Mouse (Mus musculus): ENCODE measurements around the gene 3110018I06Rik. TPM values are rescaled to one million over a fixed set of nuclear protein-coding genes. Genes with fewer than 3 reads are reported as not detected.

Gene 3110018I06Rik
- polyA plus RNA-seq, 1 experiment from 2014 or later = not detected

DNA sequence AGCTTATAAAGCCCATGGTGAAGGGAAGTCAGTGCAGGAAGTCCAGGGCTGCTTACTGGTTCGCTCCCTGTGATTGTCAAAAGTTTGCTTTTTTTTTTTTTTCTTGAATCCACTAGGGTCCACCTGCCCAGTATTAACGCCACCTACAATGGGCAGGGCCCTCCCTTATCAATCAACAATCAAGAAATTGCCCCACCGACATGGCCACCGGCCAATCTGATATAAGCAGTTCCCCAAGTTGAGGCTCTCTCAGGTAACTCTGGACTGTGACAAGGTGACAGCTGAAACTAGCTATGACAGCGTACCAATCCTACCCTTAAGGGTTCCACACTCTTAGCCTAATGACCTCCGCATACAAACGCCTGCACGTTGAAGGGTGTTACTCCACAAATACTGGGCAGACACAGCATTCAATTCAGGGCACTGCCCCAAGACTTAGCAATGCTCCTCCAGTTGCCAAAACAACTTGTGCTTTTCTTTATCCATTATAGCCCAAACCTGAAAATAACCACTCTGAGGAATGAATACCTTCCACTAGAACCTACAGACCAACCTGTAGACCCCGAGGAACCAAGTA, 21.3 kb downstream of the 3110018I06Rik start:
- no peak overlapping the region for H3K9ac ChIP-seq (ENCODE audit: low read depth, low read length)
- H3K27ac ChIP-seq (ENCODE audit: low read length) = no peak overlapping the region
- WGBS = 92% methylated on average over 9 of the region's 9 CpGs
- no peaks in the 10 kb centered on the region for H3K4me1 ChIP-seq (ENCODE audit: control insufficient read depth, insufficient read depth, low read length)
- no peak overlapping the region for H3K4me3 ChIP-seq (ENCODE audit: low read depth, low read length)
- no peak for ATAC-seq
- no peaks in the 10 kb centered on the region for H3K36me3 ChIP-seq (ENCODE audit: control insufficient read depth, insufficient read depth, low read length)
- no peaks in the 10 kb centered on the region for H3K9me3 ChIP-seq (replicated peaks; ENCODE audit: control insufficient read depth, low read length, poor library complexity, severe bottlenecking)
- no peak overlapping the region for H3K4me2 ChIP-seq (ENCODE audit: low read length)
- H3K27me3 ChIP-seq (ENCODE audit: control insufficient read depth, insufficient read depth, low read depth, low read length) = no peaks in the 10 kb centered on the region

DNA sequence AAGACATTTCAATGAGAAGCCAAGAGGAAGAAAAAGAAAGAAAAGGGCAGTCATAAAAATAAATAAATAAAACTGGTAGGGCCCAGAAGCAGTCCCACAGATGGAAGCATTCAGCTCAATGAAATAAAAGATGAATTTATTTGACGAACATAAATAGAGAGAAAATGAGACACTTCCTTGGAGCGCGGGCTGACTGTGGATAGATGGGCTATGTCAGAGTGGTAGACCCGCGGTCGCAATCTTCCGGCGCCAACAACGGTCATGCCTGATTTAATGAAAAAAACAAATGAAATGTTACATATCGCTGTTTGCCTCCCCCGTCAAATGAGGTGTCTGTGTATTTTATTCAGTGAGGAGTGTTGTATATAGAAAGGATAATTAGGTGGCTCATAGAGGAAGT, 22.7 kb downstream of the 3110018I06Rik start:
- WGBS = 89% methylated on average over 11 of the region's 11 CpGs
- H3K27me3 ChIP-seq (ENCODE audit: control insufficient read depth, insufficient read depth, low read depth, low read length) = no peaks in the 10 kb centered on the region

DNA sequence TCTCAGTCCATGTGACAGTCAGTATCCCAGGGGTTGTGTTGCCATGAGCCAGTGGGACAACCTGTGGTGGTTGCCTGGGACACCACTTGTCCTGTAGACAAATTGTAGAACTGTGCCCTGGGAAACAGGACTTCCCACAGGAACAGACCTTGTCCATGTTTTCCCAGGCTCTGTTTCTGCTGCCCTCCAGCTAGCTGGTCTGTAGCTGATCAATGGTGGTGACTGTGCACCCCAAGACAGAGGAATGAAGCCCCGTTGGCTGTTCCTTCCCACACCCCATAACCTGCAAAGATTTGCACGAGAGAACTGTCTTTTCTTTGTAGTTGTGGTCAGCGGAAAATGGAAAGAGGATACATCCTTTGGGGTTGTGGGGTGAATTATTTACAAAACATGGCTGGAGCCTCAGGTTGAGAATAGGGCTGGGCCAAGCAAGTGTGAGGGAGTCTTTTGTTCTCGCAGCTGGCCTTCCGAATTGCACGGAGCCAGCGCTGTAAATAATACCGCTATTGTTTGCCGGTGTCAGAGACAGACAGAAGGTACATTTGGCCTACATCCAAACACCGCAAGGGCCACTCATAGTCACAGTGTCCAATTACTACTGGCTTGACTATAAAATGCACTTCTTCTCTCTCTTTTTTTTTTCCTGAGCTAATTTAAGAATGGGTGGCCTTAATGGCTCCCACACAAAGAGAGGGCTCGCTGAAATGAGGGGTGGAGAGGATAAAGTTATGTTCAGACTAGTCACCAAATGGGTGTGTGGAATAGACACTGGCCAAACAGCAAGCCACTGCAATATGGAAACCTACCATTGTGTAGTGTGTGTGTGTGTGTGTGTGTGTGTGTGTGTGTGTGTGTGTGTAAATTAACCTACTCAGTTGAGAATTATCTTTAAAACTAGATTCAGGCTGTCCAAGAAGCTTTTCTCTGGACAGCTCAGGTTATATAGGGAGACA, 28.1 kb downstream of the 3110018I06Rik start:
- H3K4me2 ChIP-seq (ENCODE audit: low read length) = no peak overlapping the region
- H3K4me3 ChIP-seq (ENCODE audit: low read depth, low read length) = no peak overlapping the region
- 30% methylated on average over 11 of the region's 11 CpGs for WGBS
- H3K4me1 ChIP-seq (ENCODE audit: control insufficient read depth, insufficient read depth, low read length) = peaks cover 2% of the 10 kb centered on the region; the same call in 1 of the 2 replicates
- no peaks in the 10 kb centered on the region for H3K36me3 ChIP-seq (ENCODE audit: control insufficient read depth, insufficient read depth, low read length)
- no peak overlapping the region for H3K27ac ChIP-seq (ENCODE audit: low read length)
- no peak for ATAC-seq
- H3K27me3 ChIP-seq (ENCODE audit: control insufficient read depth, insufficient read depth, low read depth, low read length) = no peaks in the 10 kb centered on the region; the same call in 1 of the 2 replicates
- H3K9me3 ChIP-seq (replicated peaks; ENCODE audit: control insufficient read depth, low read length, poor library complexity, severe bottlenecking) = no peaks in the 10 kb centered on the region
- no peak overlapping the region for H3K9ac ChIP-seq (ENCODE audit: low read depth, low read length)

More for the DNA sequence above, 22.7 kb downstream of the 3110018I06Rik start:
- Histone ChIP-seq H3K36me3 (ENCODE audit: control insufficient read depth, insufficient read depth, low read length) (no peaks in the 10 kb centered on the region), H3K9me3 (replicated peaks; ENCODE audit: control insufficient read depth, low read length, poor library complexity, severe bottlenecking) (no peaks in the 10 kb centered on the region), H3K4me2 (ENCODE audit: low read length) (no peak overlapping the region), H3K27ac (ENCODE audit: low read length) (no peak overlapping the region), H3K9ac (ENCODE audit: low read depth, low read length) (no peak overlapping the region), H3K4me3 (ENCODE audit: low read depth, low read length) (no peak overlapping the region), H3K4me1 (ENCODE audit: control insufficient read depth, insufficient read depth, low read length) (no peaks in the 10 kb centered on the region)
- ATAC-seq = no peak

DNA sequence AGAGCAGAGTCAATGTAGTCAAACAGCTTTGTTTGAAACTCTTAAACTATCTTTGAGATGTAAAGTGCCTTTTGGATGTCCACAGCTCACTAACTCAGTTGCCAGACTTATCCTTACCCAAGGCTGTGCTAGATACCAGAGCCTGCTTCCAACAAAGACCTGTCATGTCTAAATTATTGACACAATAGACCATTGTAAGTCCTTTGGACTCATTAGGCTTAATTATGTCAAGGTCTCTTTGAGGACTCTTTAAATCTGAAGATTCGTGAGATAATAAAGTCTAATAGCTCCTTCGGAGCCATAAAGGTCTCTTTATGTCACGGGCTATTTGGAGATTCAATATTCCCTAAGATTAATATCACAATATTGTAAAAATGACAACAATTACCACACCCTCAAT, 32.5 kb downstream of the 3110018I06Rik start:
- Histone ChIP-seq H3K4me1 (ENCODE audit: control insufficient read depth, insufficient read depth, low read length) (peaks cover 2% of the 10 kb centered on the region; the same call in 1 of the 2 replicates), H3K27ac (ENCODE audit: low read length) (no peak overlapping the region), H3K9ac (ENCODE audit: low read depth, low read length) (no peak overlapping the region), H3K36me3 (ENCODE audit: control insufficient read depth, insufficient read depth, low read length) (no peaks in the 10 kb centered on the region), H3K4me2 (ENCODE audit: low read length) (no peak overlapping the region), H3K27me3 (ENCODE audit: control insufficient read depth, insufficient read depth, low read depth, low read length) (no peaks in the 10 kb centered on the region; the same call in 1 of the 2 replicates), H3K9me3 (replicated peaks; ENCODE audit: control insufficient read depth, low read length, poor library complexity, severe bottlenecking) (no peaks in the 10 kb centered on the region), H3K4me3 (ENCODE audit: low read depth, low read length) (no peak overlapping the region)
- WGBS = 89% methylated on average over 3 of the region's 3 CpGs
- ATAC-seq = no peak

DNA sequence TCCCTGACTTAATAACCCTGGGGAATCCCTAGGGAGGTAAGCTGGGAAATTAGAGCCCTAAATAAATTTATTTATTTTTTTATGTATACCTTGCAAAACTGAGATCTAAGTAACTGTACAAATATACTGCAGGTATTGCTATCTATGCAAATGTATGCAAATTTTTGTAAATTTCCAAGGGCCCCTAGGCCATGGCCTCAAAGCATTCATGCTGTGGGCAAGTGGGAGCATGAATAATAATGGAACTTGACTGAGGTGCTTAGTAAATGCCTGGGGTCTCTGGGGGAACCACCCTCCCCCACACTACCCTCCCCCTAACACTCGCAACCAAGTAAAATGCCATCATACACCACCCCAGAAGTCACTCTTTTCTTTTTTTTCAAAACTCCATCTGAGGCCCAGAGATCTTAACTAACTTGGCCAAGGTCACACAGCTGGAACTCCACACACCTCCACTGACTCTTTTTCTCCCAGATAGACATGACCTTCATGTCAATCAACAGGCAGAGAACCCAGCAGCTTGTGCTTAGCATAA, 40.0 kb downstream of the 3110018I06Rik start:
- 36% methylated on average over 1 of the region's 1 CpGs for WGBS
- Histone ChIP-seq H3K4me2 (ENCODE audit: low read length) (no peak overlapping the region), H3K9ac (ENCODE audit: low read depth, low read length) (no peak overlapping the region), H3K9me3 (replicated peaks; ENCODE audit: control insufficient read depth, low read length, poor library complexity, severe bottlenecking) (no peaks in the 10 kb centered on the region; the same call in 1 of the 2 replicates), H3K36me3 (ENCODE audit: control insufficient read depth, insufficient read depth, low read length) (no peaks in the 10 kb centered on the region), H3K4me3 (ENCODE audit: low read depth, low read length) (no peak overlapping the region), H3K27me3 (ENCODE audit: control insufficient read depth, insufficient read depth, low read depth, low read length) (no peaks in the 10 kb centered on the region), H3K4me1 (ENCODE audit: control insufficient read depth, insufficient read depth, low read length) (no peaks in the 10 kb centered on the region), H3K27ac (ENCODE audit: low read length) (no peak overlapping the region)
- ATAC-seq = no peak

DNA sequence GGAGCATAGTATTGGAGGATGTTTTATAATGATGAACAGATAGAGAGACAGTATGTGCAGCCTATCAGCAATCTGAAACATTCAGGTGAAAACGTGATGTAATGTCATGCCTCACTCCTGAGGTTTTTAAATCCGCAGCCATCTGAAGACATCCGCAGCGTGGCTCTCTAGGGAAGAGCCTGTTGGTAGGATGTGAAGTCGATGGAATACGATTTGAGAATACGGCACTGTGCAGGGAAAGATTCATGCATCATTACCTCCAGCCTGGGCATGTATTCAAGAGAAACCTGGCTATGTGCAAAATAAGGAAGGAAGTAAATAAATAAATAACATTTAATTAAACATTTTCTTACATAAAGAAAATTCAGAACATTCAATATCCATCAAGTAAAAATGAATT, 44.4 kb downstream of the 3110018I06Rik start:
- H3K4me1 ChIP-seq (ENCODE audit: control insufficient read depth, insufficient read depth, low read length) = no peaks in the 10 kb centered on the region
- no peak for ATAC-seq
- H3K4me2 ChIP-seq (ENCODE audit: low read length) = no peak overlapping the region
- no peak overlapping the region; the same call in 1 of the 2 replicates for H3K27ac ChIP-seq (ENCODE audit: low read length)
- H3K9me3 ChIP-seq (replicated peaks; ENCODE audit: control insufficient read depth, low read length, poor library complexity, severe bottlenecking) = no peaks in the 10 kb centered on the region; the same call in 1 of the 2 replicates
- no peaks in the 10 kb centered on the region for H3K36me3 ChIP-seq (ENCODE audit: control insufficient read depth, insufficient read depth, low read length)
- no peak overlapping the region for H3K4me3 ChIP-seq (ENCODE audit: low read depth, low read length)
- no peak overlapping the region for H3K9ac ChIP-seq (ENCODE audit: low read depth, low read length)
- WGBS = 66% methylated on average over 7 of the region's 7 CpGs
- no peaks in the 10 kb centered on the region for H3K27me3 ChIP-seq (ENCODE audit: control insufficient read depth, insufficient read depth, low read depth, low read length)

All from midbrain, embryonic 16.5 days (tissue).